Mouse (Mus musculus) bone marrow, adult 2 months (tissue): ENCODE data around the gene Rsg1.

Experiments
- CTCF ChIP-seq: fragments of 200-500 bp; IDR thresholded peaks from 2 replicates; pipeline ENCODE4 v1.5.1; 2011; ENCODE audit warnings: low read length, control low read depth; ENCODE audit not compliant: control insufficient read depth, insufficient read depth
- POLR2A ChIP-seq: fragments of 200-500 bp; IDR thresholded peaks from 2 replicates; pipeline ENCODE4 v1.6.1; 2011; ENCODE audit warnings: low read depth, mild to moderate bottlenecking, control low read depth, low read length, borderline replicate concordance; ENCODE audit not compliant: control insufficient read depth

DNA sequence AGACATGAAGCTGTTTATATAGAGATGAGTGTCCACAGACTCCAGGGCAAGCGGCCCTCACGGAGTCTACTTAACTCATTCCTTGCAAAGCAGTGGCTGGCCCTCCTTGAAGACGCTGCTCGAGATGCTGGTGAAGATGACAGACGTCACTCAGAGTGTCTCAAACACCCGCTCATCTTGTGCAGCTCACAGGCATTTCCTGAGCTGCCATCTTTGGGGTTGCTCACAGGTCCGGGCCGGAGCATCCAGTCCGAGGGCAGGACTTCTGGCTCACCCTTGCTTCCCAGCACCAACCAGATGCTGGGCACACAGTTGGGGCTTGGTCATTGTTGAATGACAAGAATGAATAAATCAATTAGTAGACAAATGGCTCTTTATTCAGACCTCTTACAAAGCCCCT lies 864 bp upstream of the Rsg1 start:
- TF ChIP-seq CTCF (no peak), POLR2A (no peak)
